16 mouse cellular contexts compared by ENCODE assay signal in the genomic region with DNA sequence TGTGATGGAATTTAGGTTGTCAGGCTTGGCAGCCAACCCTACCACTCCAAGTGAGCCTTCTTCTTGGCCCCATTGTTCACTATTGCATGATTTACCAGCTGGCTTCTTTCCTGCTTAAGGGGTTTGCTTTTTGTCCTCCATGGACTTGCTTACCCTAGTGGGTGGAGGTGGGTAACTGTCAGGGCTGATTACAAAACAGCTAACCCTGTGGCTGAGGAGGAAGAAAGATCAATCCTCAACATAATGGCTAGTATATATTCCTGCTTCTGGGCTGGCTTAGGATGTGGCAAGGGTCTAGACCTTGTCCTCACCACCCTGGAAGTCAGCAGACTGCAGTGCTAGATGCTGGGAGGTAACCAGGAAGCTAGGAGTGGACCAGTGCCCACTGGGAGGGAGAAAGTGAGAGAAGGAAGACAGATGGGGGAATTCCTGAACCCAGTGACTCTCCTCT. TPM values are rescaled to one million over a fixed set of nuclear protein-coding genes. Genes with fewer than 3 reads are reported as not detected.
DNase-seq lines count a peak whose midpoint lies in the region; ATAC-seq lines count a peak whose summit lies in the region.
"Had no signal": no experiment of that assay in that cellular context is flagged by ENCODE, and none has a peak within 500 bp of the region (broad histone marks: within the 10 kb centered on the region; RNA-seq: fewer than 3 reads in every experiment).

No protein-coding gene starts in this region.

- H3K4me1 ChIP-seq in midbrain, embryonic 11.5 days (ENCODE audit: control insufficient read depth, insufficient read depth, low read length): no peaks in the 10 kb centered on the region
- no peaks in the 10 kb centered on the region for H3K4me1 ChIP-seq in midbrain, embryonic 10.5 days
- peaks cover 20% of the 10 kb centered on the region for H3K4me1 ChIP-seq in liver, embryonic 16.5 days (ENCODE audit: control insufficient read depth, low read depth, low read length)
- H3K4me1 ChIP-seq: limb, embryonic 15.5 days had no signal

- no peaks in the 10 kb centered on the region for H3K27me3 ChIP-seq in midbrain, embryonic 11.5 days (ENCODE audit: control insufficient read depth, insufficient read depth, low read length)
- no peaks in the 10 kb centered on the region for H3K27me3 ChIP-seq in midbrain, embryonic 10.5 days (ENCODE audit: low read depth, poor library complexity, severe bottlenecking)
- no peaks in the 10 kb centered on the region for H3K27me3 ChIP-seq in liver, embryonic 16.5 days (ENCODE audit: control insufficient read depth, insufficient read depth, low read depth, low read length)
- H3K27me3 ChIP-seq: limb, embryonic 15.5 days had no signal

- H3K9me3 ChIP-seq in midbrain, embryonic 11.5 days (ENCODE audit: control insufficient read depth, low read length): no peaks in the 10 kb centered on the region
- H3K9me3 ChIP-seq in midbrain, embryonic 10.5 days (replicated peaks): no peaks in the 10 kb centered on the region
- no peaks in the 10 kb centered on the region for H3K9me3 ChIP-seq in liver, embryonic 16.5 days (replicated peaks; ENCODE audit: control insufficient read depth, low read length)
- H3K9me3 ChIP-seq: G1E; limb, embryonic 15.5 days had no signal

- no peak overlapping the region for H3K4me2 ChIP-seq in midbrain, embryonic 11.5 days
- H3K4me2 ChIP-seq in liver, embryonic 16.5 days (ENCODE audit: low read depth, low read length): no peak overlapping the region
- H3K4me2 ChIP-seq: limb, embryonic 15.5 days had no signal

- DNase-seq in adrenal gland, adult 2 months: peak; percentile 40
- DNase-seq in adrenal gland, postnatal 36 days: no peak
- peak; percentile 57 for DNase-seq in midbrain, embryonic 11.5 days (ENCODE audit: low spot score, missing footprints)
- no peak for DNase-seq in midbrain, embryonic 10.5 days (ENCODE audit: low spot score)
- peak; percentile 40 for DNase-seq in skeletal muscle tissue, adult 2 months (ENCODE audit: low read depth, low spot score)
- DNase-seq in testis, postnatal 14 days (ENCODE audit: low spot score): no peak
- DNase-seq: cerebellum, adult 9-11 months; forebrain, postnatal 0 days; right cerebral cortex, adult 18-20 months had no signal

- H3K4me3 ChIP-seq in midbrain, embryonic 11.5 days (ENCODE audit: low read depth, low read length): no peak overlapping the region
- H3K4me3 ChIP-seq in midbrain, embryonic 10.5 days: no peak overlapping the region
- H3K4me3 ChIP-seq in liver, embryonic 16.5 days (ENCODE audit: low read depth, low read length): no peak overlapping the region
- H3K4me3 ChIP-seq: limb, embryonic 15.5 days; myocyte had no signal

- no peak for ATAC-seq in midbrain, embryonic 11.5 days (ENCODE audit: low FRiP score)
- no peak for ATAC-seq in liver, embryonic 16.5 days (ENCODE audit: low read depth)
- ATAC-seq in frontal cortex, adult (ENCODE audit: low TSS enrichment): no peak
- ATAC-seq: forebrain, postnatal 0 days had no signal

- no peak overlapping the region for H3K27ac ChIP-seq in midbrain, embryonic 11.5 days (ENCODE audit: low read depth, low read length)
- no peak overlapping the region for H3K27ac ChIP-seq in midbrain, embryonic 10.5 days (replicated peaks)
- H3K27ac ChIP-seq in liver, embryonic 16.5 days (ENCODE audit: low read length): peak overlapping the region; percentile 60
- H3K27ac ChIP-seq: limb, embryonic 15.5 days had no signal

- H3K36me3 ChIP-seq in midbrain, embryonic 11.5 days (ENCODE audit: control insufficient read depth, insufficient read depth, low read length): no peaks in the 10 kb centered on the region
- peaks cover 20% of the 10 kb centered on the region for H3K36me3 ChIP-seq in midbrain, embryonic 10.5 days
- H3K36me3 ChIP-seq in liver, embryonic 16.5 days (ENCODE audit: control insufficient read depth, insufficient read depth): 0 out of 2 replicates have a peak, but pooled peaks cover under 1% of the 10 kb centered on the region

- no peak overlapping the region for H3K9ac ChIP-seq in midbrain, embryonic 11.5 days (ENCODE audit: low read length)
- no peak overlapping the region for H3K9ac ChIP-seq in liver, embryonic 16.5 days (ENCODE audit: low read depth, low read length)
- H3K9ac ChIP-seq: forebrain, postnatal 0 days; limb, embryonic 15.5 days had no signal

RNA-seq across cellular contexts. Expression of gene C3, which starts 3.4 kb away (rescaled TPM):
- 1,000 to 10,000 TPM in 1 of 2 experiments, 100 to 1,000 TPM in 1; 382 to 3,178 TPM for total RNA-seq in adrenal gland, adult 2 months (2021)
- 222 and 767 TPM in 2 replicates for polyA plus RNA-seq in adrenal gland, adult 2 months (2012; rRNA removed)
- total RNA-seq in adrenal gland, postnatal 36 days (2021): 100 to 1,000 TPM; 231 to 623 TPM
- 0.19 and 0.68 TPM in 2 replicates for polyA plus RNA-seq in midbrain, embryonic 11.5 days (2014; fragmentation: Nextera tagmentation; extraction: Ambion mirVana)
- 0.07 TPM in 1 of 2 replicates, not detected in the other for polyA plus RNA-seq in midbrain, embryonic 10.5 days (2016; fragmentation: Nextera tagmentation; extraction: Ambion mirVana)
- 494 and 609 TPM in 2 replicates for polyA plus RNA-seq in liver, embryonic 16.5 days (2015; fragmentation: Nextera tagmentation; extraction: Ambion mirVana)

RNA-seq across cellular contexts. Expression of gene Gpr108, which starts 16.9 kb away (rescaled TPM):
- total RNA-seq in adrenal gland, adult 2 months (2021): 10 to 100 TPM; 85.1 to 89.5 TPM
- 79.7 and 82.5 TPM in 2 replicates for polyA plus RNA-seq in adrenal gland, adult 2 months (2012; rRNA removed)
- 10 to 100 TPM; 78.7 to 94.2 TPM for total RNA-seq in adrenal gland, postnatal 36 days (2021)
- 19.7 and 24.5 TPM in 2 replicates for polyA plus RNA-seq in midbrain, embryonic 11.5 days (2014; fragmentation: Nextera tagmentation; extraction: Ambion mirVana)
- polyA plus RNA-seq in midbrain, embryonic 10.5 days (2016; fragmentation: Nextera tagmentation; extraction: Ambion mirVana): 23.9 and 26.0 TPM in 2 replicates
- polyA plus RNA-seq in liver, embryonic 16.5 days (2015; fragmentation: Nextera tagmentation; extraction: Ambion mirVana): 11.4 and 12.6 TPM in 2 replicates

RNA-seq across cellular contexts. Expression of gene Trip10, which starts 17.9 kb away (rescaled TPM):
- 10 to 100 TPM; 44.5 to 51.5 TPM for total RNA-seq in adrenal gland, adult 2 months (2021)
- 25.2 and 28.2 TPM in 2 replicates for polyA plus RNA-seq in adrenal gland, adult 2 months (2012; rRNA removed)
- 10 to 100 TPM; 50.1 to 52.0 TPM for total RNA-seq in adrenal gland, postnatal 36 days (2021)
- polyA plus RNA-seq in midbrain, embryonic 11.5 days (2014; fragmentation: Nextera tagmentation; extraction: Ambion mirVana): 21.2 and 23.6 TPM in 2 replicates
- polyA plus RNA-seq in midbrain, embryonic 10.5 days (2016; fragmentation: Nextera tagmentation; extraction: Ambion mirVana): 34.0 and 42.1 TPM in 2 replicates
- 10.4 TPM in 2 replicates for polyA plus RNA-seq in liver, embryonic 16.5 days (2015; fragmentation: Nextera tagmentation; extraction: Ambion mirVana)

RNA-seq across cellular contexts. Expression of gene Tnfsf14, which starts 37.4 kb away (rescaled TPM):
- total RNA-seq in adrenal gland, adult 2 months (2021): under 1 TPM in 1 of 2 experiments, not detected in 1; 0.21 TPM
- 0.26 and 0.44 TPM in 2 replicates for polyA plus RNA-seq in adrenal gland, adult 2 months (2012; rRNA removed)
- under 1 TPM; 0.17 to 0.20 TPM for total RNA-seq in adrenal gland, postnatal 36 days (2021)
- 0.07 and 0.11 TPM in 2 replicates for polyA plus RNA-seq in midbrain, embryonic 11.5 days (2014; fragmentation: Nextera tagmentation; extraction: Ambion mirVana)
- 0.06 and 0.21 TPM in 2 replicates for polyA plus RNA-seq in midbrain, embryonic 10.5 days (2016; fragmentation: Nextera tagmentation; extraction: Ambion mirVana)
- polyA plus RNA-seq in liver, embryonic 16.5 days (2015; fragmentation: Nextera tagmentation; extraction: Ambion mirVana): 1.3 and 1.4 TPM in 2 replicates
- total RNA-seq: forebrain, postnatal 0 days; layer of hippocampus, postnatal 14 days had no signal
- polyA plus RNA-seq: forebrain, postnatal 0 days; myocyte; testis, adult 2 months had no signal

RNA-seq across cellular contexts. Expression of gene Vav1, which starts 47.6 kb away (rescaled TPM):
- 1 to 10 TPM; 2.0 to 4.3 TPM for total RNA-seq in adrenal gland, adult 2 months (2021)
- 1.1 and 1.3 TPM in 2 replicates for polyA plus RNA-seq in adrenal gland, adult 2 months (2012; rRNA removed)
- total RNA-seq in adrenal gland, postnatal 36 days (2021): 1 to 10 TPM; 2.2 to 2.9 TPM
- 1.8 and 2.3 TPM in 2 replicates for polyA plus RNA-seq in midbrain, embryonic 11.5 days (2014; fragmentation: Nextera tagmentation; extraction: Ambion mirVana)
- 1.9 and 2.0 TPM in 2 replicates for polyA plus RNA-seq in midbrain, embryonic 10.5 days (2016; fragmentation: Nextera tagmentation; extraction: Ambion mirVana)
- 13.7 and 14.4 TPM in 2 replicates for polyA plus RNA-seq in liver, embryonic 16.5 days (2015; fragmentation: Nextera tagmentation; extraction: Ambion mirVana)
- polyA plus RNA-seq: myocyte had no signal

Comparison
In these comparisons a context has a peak if more than half of its experiments do, and no peak if none do; other contexts are left out.
1. DNase-seq: peak in adrenal gland, adult 2 months (single experiment), midbrain, embryonic 11.5 days (single experiment) and skeletal muscle tissue, adult 2 months (single experiment); none in adrenal gland, postnatal 36 days (0 of 2), midbrain, embryonic 10.5 days (single experiment) and testis, postnatal 14 days (single experiment).
2. RNA of gene C3, which starts 3.4 kb away (polyA plus RNA-seq): 222 to 767 TPM in adrenal gland, adult 2 months and 494 to 609 TPM in liver, embryonic 16.5 days; 0.19 to 0.68 TPM in midbrain, embryonic 11.5 days and 0.07 TPM in midbrain, embryonic 10.5 days; every median in the first group is over 100 times any median in the second.